Mouse (Mus musculus) olfactory bulb, adult 2 months (tissue): ENCODE measurements around the gene Mrpl49.

Source experiments
- CTCF ChIP-seq: fragments of 200-500 bp; IDR thresholded peaks from 2 replicates; pipeline ENCODE4 v1.5.1; 2012; ENCODE audit warnings: low read depth, mild to moderate bottlenecking, low read length, moderate library complexity; ENCODE audit not compliant: insufficient read depth
- POLR2A ChIP-seq: fragments of 200-500 bp; IDR thresholded peaks from 2 replicates; pipeline ENCODE4 v1.6.1; 2012; ENCODE audit warnings: mild to moderate bottlenecking, low read depth, low read length, moderate library complexity; ENCODE audit not compliant: insufficient read depth

GRCm38 (mm10) chr19:6047154-6047898 is 10.3 kb downstream of the Mrpl49 start:
- TF ChIP-seq CTCF (no peak), POLR2A (no peak)
